Mouse (Mus musculus): ENCODE data around the gene Cryz. TPM values are rescaled to one million over a fixed set of nuclear protein-coding genes. Genes with fewer than 3 reads are reported as not detected.
A peak's percentile ranks its signal among the peaks of the same experiment; 100 is the strongest.

Gene Cryz
- polyA plus RNA-seq (2015; fragmentation: Nextera tagmentation; extraction: Ambion mirVana) = 9.6 and 10.4 TPM in 2 replicates

DNA sequence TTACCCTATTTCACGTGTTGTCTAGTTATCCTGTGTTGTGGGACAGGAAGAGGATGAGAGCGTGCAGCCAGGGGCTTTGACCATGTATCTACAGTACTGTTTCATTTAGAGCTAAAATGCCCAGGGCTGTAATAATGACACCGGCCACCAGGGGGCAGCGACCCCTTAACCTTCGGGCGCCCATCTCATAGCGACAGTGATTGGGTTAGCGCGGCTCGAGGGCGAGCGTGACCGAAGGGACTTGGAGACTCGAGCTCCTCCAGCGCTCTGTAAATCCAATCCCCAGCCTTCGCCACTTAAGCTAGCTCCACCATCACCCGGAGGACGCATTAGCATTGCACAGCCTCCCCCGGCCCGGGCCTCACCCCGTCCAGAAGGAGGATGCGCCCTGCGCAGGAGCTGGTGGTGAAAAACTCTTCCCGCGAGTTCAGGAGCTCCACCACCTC is at the start of gene Cryz:
Gene Cryz, plus strand, starts transcription at position 224 of the 446 bp plus-strand sequence.
- Histone ChIP-seq H3K4me1 (peaks cover 10% of the 10 kb centered on the region), H3K36me3 (peaks cover 24% of the 10 kb centered on the region), H3K9me3 (no peaks in the 10 kb centered on the region), H3K27ac (replicated peaks) (peak within 1 kb of the TSS; percentile 90), H3K4me2 (replicated peaks) (peak within 1 kb of the TSS; percentile 57), H3K9ac (replicated peaks) (peak within 1 kb of the TSS; percentile 75), H3K4me3 (peak within 1 kb of the TSS; percentile 76), H3K27me3 (no peaks in the 10 kb centered on the region)
- under 1% methylated on average over 25 of the region's 25 CpGs for WGBS
- ATAC-seq (replicated peaks) = peak; percentile 92

DNA sequence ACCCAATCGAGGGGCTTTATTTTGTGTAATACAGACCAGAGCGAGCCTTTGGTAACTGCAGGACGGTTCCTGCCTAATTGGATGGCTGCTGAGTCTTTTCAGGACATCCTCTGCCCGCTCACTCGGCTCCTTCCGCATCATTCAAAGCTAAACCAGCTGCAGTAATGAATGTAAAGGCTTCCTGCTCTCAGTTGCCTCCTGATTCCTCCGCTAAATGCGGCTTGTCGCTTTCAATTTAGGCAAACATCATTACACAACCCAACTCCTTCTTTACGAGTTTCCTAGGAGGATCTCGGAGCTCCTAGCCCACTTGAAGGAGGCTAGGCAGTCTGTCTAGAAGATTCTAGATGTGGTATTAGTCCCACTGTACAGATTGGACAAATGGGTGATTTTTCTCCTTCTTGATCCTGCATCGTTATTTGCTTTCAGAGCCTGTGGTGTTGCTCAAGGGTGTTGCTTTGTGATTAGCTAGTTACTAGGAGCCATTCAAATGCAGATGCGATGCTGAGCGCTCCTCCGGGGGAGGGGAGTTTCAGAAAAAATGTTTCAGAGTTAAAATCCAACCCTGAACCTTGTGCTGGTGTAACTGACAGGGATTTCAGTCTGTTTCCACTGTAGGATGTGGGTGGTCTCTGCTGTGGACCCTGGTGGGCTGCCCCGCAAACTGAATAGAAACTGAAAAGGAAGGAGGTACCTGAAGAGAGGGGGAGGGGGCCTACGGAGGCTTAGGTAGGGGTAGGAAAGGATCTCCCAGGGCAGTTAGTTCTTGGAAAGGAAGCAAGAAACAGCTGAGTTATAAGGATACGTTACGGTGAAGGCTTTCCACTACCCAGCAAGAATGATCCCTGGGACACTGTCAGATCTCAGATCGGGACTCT is 48.7 kb upstream of the Cryz start:
- 0 out of 2 replicates have a peak, but pooled peaks cover 4% of the 10 kb centered on the region for H3K27me3 ChIP-seq
- 0 out of 2 replicates have a peak overlapping the region, but pooled peaks have one; percentile 43 for H3K27ac ChIP-seq (replicated peaks)
- H3K9me3 ChIP-seq = no peaks in the 10 kb centered on the region
- peak overlapping the region; percentile 36 for H3K4me2 ChIP-seq (replicated peaks)
- H3K4me1 ChIP-seq = peaks cover 33% of the 10 kb centered on the region
- H3K4me3 ChIP-seq = peak overlapping the region; percentile 17; the same call in 1 of the 2 replicates
- no peak overlapping the region for H3K9ac ChIP-seq (replicated peaks)
- 2% methylated on average over 20 of the region's 20 CpGs for WGBS
- H3K36me3 ChIP-seq = no peaks in the 10 kb centered on the region
- peak; percentile 68 for ATAC-seq (replicated peaks)

DNA sequence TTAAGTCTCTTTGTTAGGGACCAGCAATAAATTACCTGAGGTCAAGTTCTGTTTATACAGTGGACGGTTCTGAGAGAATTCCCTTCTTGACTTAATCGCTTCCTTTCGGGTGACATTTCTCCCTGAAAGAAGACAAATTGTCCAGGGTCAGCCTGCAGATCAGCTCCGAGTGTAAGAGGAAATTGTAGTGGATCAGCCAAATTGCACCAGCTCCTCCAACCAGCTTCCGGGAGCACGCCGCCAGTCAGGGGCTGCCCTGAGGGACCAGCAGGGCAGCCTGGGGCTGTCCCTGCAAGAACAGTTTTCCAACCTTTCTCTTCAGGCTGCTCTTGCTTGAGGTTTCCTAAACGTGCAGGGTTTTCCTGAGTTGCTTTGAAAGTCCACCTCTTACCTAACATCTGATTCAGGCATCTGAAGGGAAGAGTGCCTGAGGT is 47.6 kb upstream of the Cryz start:
- H3K27me3 ChIP-seq = 0 out of 2 replicates have a peak, but pooled peaks cover 4% of the 10 kb centered on the region
- WGBS = 33% methylated on average over 8 of the region's 8 CpGs
- no peaks in the 10 kb centered on the region for H3K9me3 ChIP-seq
- H3K36me3 ChIP-seq = no peaks in the 10 kb centered on the region
- H3K4me2 ChIP-seq (replicated peaks) = no peak overlapping the region
- no peak overlapping the region for H3K9ac ChIP-seq (replicated peaks)
- no peak overlapping the region for H3K4me3 ChIP-seq
- H3K4me1 ChIP-seq = peaks cover 33% of the 10 kb centered on the region
- H3K27ac ChIP-seq (replicated peaks) = no peak overlapping the region
- no peak for ATAC-seq (replicated peaks)

DNA sequence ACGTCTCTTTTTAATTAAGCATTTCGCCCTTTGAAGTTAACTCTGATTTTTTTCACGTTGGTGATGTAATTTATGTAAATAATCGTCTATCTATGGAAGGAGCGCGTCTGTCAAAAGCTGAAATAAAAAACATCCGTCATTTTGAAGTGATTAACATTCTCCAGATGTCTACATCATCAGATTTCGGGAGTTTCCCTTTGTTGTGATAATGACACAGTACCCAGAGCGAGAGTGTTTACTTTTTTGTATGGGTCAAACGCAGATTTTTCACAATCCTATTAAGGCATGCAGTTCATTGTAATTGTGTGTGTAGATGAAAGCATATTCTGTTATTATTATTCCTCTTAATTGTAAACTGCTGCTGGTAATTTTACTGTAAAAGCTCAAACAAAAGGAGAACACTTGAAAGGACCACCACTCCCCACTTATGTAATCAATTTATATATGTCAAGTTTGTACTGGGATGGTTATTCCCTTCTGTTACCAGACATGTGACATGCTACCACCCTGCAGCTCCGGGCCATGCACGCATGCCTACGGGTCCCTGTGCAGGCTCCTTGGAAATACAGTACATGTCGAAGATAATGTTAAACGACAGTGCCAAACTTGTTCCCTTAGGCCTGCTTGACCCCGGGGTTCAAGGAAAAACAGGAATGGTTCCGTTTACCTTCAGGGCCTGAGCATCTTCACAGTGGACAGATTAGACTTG is 46.0 kb upstream of the Cryz start:
- Histone ChIP-seq H3K9ac (replicated peaks) (no peak overlapping the region), H3K4me2 (replicated peaks) (no peak overlapping the region), H3K27me3 (0 out of 2 replicates have a peak, but pooled peaks cover 4% of the 10 kb centered on the region), H3K27ac (replicated peaks) (no peak overlapping the region), H3K9me3 (no peaks in the 10 kb centered on the region), H3K36me3 (no peaks in the 10 kb centered on the region), H3K4me1 (peaks cover 33% of the 10 kb centered on the region), H3K4me3 (no peak overlapping the region)
- WGBS = 11% methylated on average over 17 of the region's 17 CpGs
- ATAC-seq (replicated peaks) = peak; percentile 69

DNA sequence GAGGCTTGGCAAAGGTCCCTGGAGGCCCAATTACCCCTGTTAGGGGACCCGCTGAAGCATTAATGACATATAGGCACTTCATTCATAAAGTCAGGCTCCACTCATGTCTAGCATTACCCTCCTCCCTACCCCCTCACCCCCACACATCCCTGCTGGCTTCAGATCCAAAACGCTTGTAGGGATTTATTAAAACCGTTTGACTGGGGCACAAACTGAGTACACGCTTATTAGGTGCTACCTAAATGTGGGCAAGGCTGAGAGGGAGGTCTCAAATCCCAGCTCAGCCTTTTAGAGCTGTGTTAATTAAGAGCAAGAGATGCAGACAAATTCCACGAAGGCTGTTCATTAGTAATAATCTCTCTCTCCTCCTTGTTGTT is 45.5 kb upstream of the Cryz start:
- no peak overlapping the region for H3K9ac ChIP-seq (replicated peaks)
- H3K4me1 ChIP-seq = peaks cover 33% of the 10 kb centered on the region
- no peak overlapping the region for H3K4me2 ChIP-seq (replicated peaks)
- 6% methylated on average over 5 of the region's 5 CpGs for WGBS
- no peaks in the 10 kb centered on the region for H3K36me3 ChIP-seq
- H3K27me3 ChIP-seq = 0 out of 2 replicates have a peak, but pooled peaks cover 4% of the 10 kb centered on the region
- no peak overlapping the region for H3K4me3 ChIP-seq
- H3K9me3 ChIP-seq = no peaks in the 10 kb centered on the region
- peak; percentile 16 for ATAC-seq (replicated peaks)
- H3K27ac ChIP-seq (replicated peaks) = no peak overlapping the region

DNA sequence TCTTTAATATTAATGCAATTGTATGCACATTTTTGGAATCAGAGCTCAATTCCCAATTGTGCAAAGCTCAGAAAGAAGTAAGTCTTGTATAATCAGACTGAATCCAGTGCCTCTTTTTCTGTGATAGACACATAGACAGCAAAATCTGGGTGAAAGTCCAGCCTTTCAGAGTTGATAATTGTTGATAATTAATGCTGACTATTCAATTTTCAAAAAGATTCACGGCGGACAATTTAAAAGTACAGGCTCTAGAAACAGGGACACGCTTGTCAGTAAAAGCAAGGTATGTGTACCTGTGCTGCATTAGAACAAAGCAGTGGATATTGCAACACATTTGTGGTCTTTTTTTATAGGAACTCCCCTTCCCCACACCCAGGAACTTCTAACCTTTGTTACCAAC is 34.3 kb upstream of the Cryz start:
- no peaks in the 10 kb centered on the region for H3K36me3 ChIP-seq
- no peak overlapping the region for H3K9ac ChIP-seq (replicated peaks)
- 84% methylated on average over 3 of the region's 3 CpGs for WGBS
- no peak overlapping the region for H3K4me2 ChIP-seq (replicated peaks)
- H3K9me3 ChIP-seq = no peaks in the 10 kb centered on the region
- H3K27me3 ChIP-seq = no peaks in the 10 kb centered on the region
- H3K4me3 ChIP-seq = no peak overlapping the region
- ATAC-seq (replicated peaks) = no peak
- no peaks in the 10 kb centered on the region for H3K4me1 ChIP-seq
- H3K27ac ChIP-seq (replicated peaks) = no peak overlapping the region

DNA sequence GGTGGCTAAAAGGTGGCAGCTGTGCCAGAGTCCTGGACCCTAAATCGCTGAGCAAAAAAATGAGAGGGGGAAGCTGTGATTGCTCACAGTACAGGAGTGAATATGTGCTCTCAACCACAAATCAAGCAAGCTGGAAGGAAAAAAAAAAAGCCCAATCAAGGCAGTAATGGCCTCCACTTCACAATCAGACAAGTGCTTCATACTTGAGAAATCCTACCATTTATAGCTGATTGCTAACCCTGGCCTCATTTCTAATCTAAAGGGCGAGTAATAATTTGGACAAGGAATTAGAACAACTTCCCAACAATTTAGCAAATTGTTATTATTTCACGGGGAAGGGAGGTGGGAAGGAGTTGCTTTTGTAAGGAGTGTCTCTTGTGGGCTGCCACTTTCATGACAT is 31.1 kb upstream of the Cryz start:
- Histone ChIP-seq H3K27ac (replicated peaks) (no peak overlapping the region), H3K9me3 (no peaks in the 10 kb centered on the region), H3K4me2 (replicated peaks) (no peak overlapping the region), H3K36me3 (no peaks in the 10 kb centered on the region), H3K27me3 (no peaks in the 10 kb centered on the region), H3K4me3 (no peak overlapping the region), H3K9ac (replicated peaks) (no peak overlapping the region), H3K4me1 (peaks cover 6% of the 10 kb centered on the region)
- no peak for ATAC-seq (replicated peaks)
- WGBS = 58% methylated on average over 3 of the region's 3 CpGs

DNA sequence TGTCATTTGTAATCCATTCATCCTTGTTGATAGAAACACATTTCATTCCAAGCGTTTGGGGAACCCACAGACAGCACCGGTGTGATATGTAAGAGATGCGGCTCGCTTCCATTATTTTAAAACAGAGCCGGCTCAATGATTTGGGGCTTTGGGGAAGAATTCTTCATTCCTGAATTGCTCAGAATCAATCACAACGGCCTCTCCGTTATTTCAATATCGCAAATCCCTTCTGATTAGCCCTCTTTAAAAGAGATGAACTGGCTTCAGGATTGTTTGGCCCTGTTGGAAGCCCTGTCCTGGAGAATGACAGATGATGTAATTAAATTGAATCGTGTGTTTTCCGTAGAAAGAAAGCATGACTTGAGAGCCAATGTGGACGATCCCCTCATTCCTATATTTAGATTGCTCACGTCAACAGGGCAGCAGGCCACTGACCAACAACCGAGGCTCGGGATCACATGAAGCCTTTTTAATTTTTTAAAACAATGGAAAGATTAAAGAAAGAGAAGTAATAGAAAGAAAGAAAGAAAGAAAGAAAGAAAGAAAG is 26.4 kb upstream of the Cryz start:
- H3K27me3 ChIP-seq = no peaks in the 10 kb centered on the region
- peak overlapping the region; percentile 42 for H3K4me2 ChIP-seq (replicated peaks)
- peak overlapping the region; percentile 9; the same call in 1 of the 2 replicates for H3K4me3 ChIP-seq
- no peaks in the 10 kb centered on the region for H3K9me3 ChIP-seq
- whole genome bisulfite sequencing = 7% methylated on average over 14 of the region's 14 CpGs
- H3K4me1 ChIP-seq = peaks cover 18% of the 10 kb centered on the region
- no peak overlapping the region for H3K9ac ChIP-seq (replicated peaks)
- ATAC-seq (replicated peaks) = no peak
- H3K27ac ChIP-seq (replicated peaks) = no peak overlapping the region
- H3K36me3 ChIP-seq = no peaks in the 10 kb centered on the region

DNA sequence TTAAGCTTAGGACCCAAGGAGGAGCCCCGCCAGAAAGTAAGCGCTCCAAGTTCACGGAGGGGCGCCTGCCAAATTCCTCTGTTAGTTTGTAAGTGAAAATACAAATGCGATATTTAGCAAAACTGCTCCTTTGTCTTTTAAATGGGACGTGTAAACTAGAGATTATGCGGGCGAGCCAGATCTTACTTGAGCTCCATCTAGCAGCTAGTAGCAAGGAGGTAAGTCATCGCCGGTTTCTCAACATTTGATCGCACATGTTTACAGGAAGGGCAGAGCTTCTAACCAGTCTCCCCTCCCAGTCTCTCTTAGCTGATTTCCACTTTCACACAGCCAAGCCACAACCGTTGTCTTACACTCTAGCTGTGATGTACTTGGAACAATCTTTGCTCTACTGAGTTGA is 25.7 kb upstream of the Cryz start:
- peak overlapping the region; percentile 42 for H3K4me2 ChIP-seq (replicated peaks)
- H3K4me3 ChIP-seq = peak overlapping the region; percentile 27
- H3K27ac ChIP-seq (replicated peaks) = no peak overlapping the region
- peaks cover 18% of the 10 kb centered on the region for H3K4me1 ChIP-seq
- 4% methylated on average over 12 of the region's 12 CpGs for WGBS
- no peaks in the 10 kb centered on the region for H3K36me3 ChIP-seq
- no peak overlapping the region for H3K9ac ChIP-seq (replicated peaks)
- H3K27me3 ChIP-seq = no peaks in the 10 kb centered on the region
- no peaks in the 10 kb centered on the region for H3K9me3 ChIP-seq
- no peak for ATAC-seq (replicated peaks)

DNA sequence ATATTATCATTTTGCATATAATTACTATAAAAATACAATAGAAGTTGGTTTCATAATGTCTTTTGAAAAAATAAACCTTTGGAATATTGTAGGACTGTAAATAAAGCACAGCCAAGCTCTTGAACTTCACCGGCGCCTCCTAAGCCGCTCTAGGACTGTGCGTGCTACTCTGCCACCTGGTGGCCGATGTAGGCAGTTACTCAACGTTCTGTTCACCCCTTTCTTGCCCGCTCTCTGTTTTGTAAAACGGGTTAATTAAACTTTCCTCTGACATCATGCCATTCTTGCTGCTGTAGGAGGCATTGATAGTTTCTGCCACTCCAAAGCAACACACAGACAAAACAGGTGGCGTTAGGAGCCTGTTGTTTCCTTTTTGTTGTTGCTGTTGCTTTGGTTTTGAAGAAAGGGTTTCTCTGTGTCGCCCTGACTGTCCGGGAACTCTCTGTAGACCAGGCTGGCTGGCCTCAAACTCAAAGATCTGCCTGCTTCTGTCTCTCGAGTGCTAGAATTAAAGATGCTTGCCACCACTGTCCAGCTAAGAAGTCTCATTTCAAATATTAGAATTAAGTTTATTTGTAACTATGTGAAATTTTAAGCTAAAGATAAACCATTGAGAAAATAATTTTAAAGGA is 24.1 kb upstream of the Cryz start:
- Histone ChIP-seq H3K36me3 (no peaks in the 10 kb centered on the region), H3K27me3 (no peaks in the 10 kb centered on the region), H3K9me3 (no peaks in the 10 kb centered on the region), H3K4me1 (peaks cover 18% of the 10 kb centered on the region), H3K9ac (replicated peaks) (no peak overlapping the region), H3K27ac (replicated peaks) (no peak overlapping the region), H3K4me3 (no peak overlapping the region), H3K4me2 (replicated peaks) (no peak overlapping the region)
- WGBS = 3% methylated on average over 12 of the region's 12 CpGs
- ATAC-seq (replicated peaks) = peak; percentile 90

DNA sequence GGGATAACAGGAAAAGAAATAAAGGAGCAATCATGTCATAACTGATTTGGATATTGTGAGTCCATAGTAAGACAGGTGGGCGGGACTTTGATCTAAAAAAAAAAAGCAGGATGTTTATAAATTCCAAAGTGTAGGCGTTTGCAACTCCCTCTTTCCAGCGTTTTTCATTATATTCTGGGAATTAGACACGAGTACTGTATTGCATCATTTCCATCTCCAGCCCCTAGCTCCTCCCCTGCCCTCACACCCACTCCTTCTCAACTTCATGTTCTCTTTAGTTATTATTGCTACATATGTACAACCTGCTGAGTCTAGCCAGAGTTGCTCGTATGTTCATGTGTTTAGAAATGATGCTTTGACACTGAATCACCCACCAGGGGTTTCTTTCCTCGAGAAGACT is 22.8 kb upstream of the Cryz start:
- 67% methylated on average over 6 of the region's 6 CpGs for WGBS
- Histone ChIP-seq H3K27me3 (no peaks in the 10 kb centered on the region), H3K36me3 (no peaks in the 10 kb centered on the region; the same call in 1 of the 2 replicates), H3K4me2 (replicated peaks) (no peak overlapping the region), H3K27ac (replicated peaks) (no peak overlapping the region), H3K9me3 (no peaks in the 10 kb centered on the region), H3K4me1 (peaks cover 18% of the 10 kb centered on the region), H3K9ac (replicated peaks) (no peak overlapping the region), H3K4me3 (no peak overlapping the region)
- no peak for ATAC-seq (replicated peaks)
